Mouse (Mus musculus): Measurements from ENCODE around the gene Cdk5. TPM values are rescaled to one million over a fixed set of nuclear protein-coding genes. Genes with fewer than 3 reads are reported as not detected.

The Cdk5 gene
- total RNA-seq, 2 experiments from 2014 or later = 10.6 to 11.8 TPM

GRCm38 (mm10) chr5:24426556-24427284 is 3.4 kb upstream of the Cdk5 start:
- H3K4me3 ChIP-seq = peak overlapping the region; percentile 78
- no peak for TF ChIP-seq CTCF (IDR thresholded peaks at IDR 0.05)
- peak overlapping the region; percentile 97; the same call in 1 of the 2 replicates for H3K27ac ChIP-seq
- intact Hi-C loops (cut with DNase I) = loop anchor here (2.0 kb wide), 1 partner anchor 18 kb away; the partner anchor contains the start of gene Fastk
- DNase-seq = no peak

- intact Hi-C loops (cut with DNase I) = loop anchor here (2.0 kb wide), 1 partner anchor 19 kb away; the partner anchor contains the start of gene Fastk
- peak overlapping the region; percentile 97 for H3K27ac ChIP-seq
- DNase-seq = no peak
- TF ChIP-seq CTCF (IDR thresholded peaks at IDR 0.05) = no peak
- H3K4me3 ChIP-seq = peak overlapping the region; percentile 78
Observed at GRCm38 (mm10) chr5:24426037-24426432, 2.7 kb upstream of the Cdk5 start.

DNA sequence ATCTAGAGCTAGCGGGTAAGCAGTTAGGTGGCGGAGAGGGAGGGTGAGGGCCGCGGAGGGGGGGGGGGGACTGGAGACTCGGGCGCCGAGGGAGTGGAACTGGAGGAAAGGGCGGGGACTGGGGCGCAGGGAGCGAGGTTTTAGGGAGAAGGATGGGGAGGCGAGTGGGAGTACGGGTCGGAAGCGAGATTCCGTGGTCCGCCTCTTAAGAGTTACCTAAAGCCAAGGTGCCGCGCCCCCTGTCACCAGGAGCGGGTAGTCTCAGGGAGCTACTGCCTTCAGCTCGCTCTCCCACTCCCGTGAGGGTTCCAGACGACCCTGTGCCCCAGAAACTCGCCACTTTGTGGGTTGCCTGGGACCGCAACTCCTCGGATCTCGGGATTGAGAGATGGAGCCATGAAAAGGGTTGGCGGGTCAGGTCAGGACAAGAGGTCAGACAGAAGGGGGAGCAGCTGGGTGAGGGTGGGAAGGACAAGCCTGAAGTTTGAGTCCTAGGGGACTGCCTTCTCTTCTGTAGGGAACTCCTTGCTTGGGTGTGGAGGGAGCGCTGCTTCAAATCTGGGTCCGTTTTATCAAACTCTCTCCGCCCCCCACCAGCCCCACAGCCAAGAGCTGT is 2.2 kb upstream of the Cdk5 start:
- intact Hi-C loops (cut with DNase I) = loop anchor here (2.0 kb wide), 1 partner anchor 19 kb away; the partner anchor contains the start of gene Fastk
- peak overlapping the region; percentile 97 for H3K27ac ChIP-seq
- no peak for DNase-seq
- peak; percentile 31; the same call in 1 of the 2 replicates for TF ChIP-seq CTCF (IDR thresholded peaks at IDR 0.05)
- peak overlapping the region; percentile 78 for H3K4me3 ChIP-seq

DNA sequence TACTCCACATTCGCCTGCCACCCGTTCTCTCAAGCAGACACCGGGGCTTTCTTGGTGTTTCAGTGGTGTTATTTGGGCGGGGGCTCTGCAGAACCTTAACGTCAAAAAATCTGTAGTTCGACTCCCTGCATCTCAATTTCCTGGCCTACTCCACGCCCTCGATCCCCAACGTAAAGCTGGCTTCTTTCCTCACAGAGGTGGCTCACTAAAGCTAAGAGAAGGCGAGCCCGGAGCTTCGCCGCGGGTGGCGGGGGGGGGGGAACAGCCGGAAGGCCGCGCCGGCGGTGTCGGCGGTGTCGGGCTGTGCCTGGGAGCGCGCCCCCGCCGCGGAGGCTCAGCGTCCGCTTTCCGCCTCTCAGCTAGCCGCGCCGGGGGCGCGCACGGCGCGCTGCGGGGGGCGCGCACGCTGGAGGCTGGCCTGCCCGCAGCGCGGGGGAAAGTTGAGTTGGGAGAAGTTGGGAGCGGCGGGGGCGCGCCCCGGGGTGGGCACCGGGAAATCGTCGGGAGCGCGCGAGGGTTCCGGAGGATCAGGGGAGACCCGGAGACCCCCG is 1.6 kb upstream of the Cdk5 start:
- TF ChIP-seq CTCF (IDR thresholded peaks at IDR 0.05) = no peak
- DNase-seq = peak; percentile 94
- intact Hi-C loops (cut with DNase I) = no loop called here

DNA sequence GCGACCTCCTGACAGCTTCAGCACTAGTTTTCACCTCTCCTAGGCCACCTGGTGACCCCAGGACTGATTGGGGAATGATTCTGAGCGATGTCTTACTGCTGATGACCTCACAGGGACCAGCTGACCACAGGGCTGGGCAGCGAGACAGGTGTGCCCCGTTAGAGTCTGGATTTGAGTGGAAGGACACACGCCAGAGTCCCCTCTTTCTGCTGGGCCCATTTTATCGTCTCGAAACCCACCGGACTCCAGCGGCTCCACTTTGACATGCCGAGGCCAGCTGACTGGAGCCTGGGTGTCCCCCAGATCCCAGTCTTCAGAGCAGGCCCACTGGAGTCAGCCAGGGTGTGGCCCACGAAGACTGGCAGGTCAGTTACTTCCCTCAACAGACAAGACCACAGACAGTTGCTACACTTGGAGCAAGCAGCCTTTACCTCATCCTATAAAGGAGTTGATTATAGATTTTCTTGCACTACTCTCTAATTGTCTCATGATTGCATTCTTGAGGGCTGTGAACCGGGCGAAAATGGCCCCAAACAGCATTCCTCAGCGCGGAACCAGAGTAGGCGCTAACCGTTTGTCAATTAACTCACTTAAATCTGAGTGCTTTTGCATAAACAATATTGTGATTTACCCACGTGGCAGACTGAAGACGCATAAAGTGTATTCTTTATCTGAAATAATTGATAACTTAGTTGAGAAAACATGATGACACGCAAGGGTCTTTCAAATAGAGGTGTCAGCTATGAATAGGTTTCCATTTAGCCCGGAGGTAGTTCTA is 863 bp upstream of the Cdk5 start:
- no peak for TF ChIP-seq CTCF (IDR thresholded peaks at IDR 0.05)
- intact Hi-C loops (cut with DNase I) = no loop called here
- no peak for DNase-seq
- H3K27ac ChIP-seq = peak overlapping the region; percentile 97
- H3K4me3 ChIP-seq = peak overlapping the region; percentile 78

More for the DNA sequence above, 1.6 kb upstream of the Cdk5 start:
- Histone ChIP-seq H3K27ac (peak overlapping the region; percentile 97), H3K4me3 (peak overlapping the region; percentile 78)

DNA sequence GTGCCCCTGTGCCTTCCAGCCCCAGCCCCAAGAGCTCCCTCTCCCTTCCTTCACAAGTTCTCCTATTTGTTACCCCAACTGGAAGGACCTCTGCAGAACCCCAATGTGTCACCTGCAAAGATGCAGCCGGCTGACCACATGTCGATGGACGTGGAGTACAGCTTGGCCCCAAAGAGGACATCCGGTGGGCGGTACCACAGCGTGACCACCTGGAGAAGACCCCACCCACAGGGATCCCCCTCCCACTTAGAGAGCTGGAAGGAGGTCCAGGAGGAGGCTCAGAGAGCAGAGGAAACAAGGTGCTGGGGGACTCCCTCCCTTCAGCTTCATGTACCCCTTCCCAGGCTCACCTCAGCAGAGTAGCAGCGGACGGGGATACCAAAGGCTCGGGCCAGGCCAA is 2.9 kb downstream of the Cdk5 start:
- DNase-seq = no peak
- Histone ChIP-seq H3K27ac (no peak overlapping the region), H3K4me3 (no peak overlapping the region)
- intact Hi-C loops (cut with DNase I) = no loop called here
- no peak for TF ChIP-seq CTCF (IDR thresholded peaks at IDR 0.05)

GRCm38 (mm10) chr5:24417587-24417986 is 5.7 kb downstream of the Cdk5 start:
- TF ChIP-seq CTCF (IDR thresholded peaks at IDR 0.05) = no peak
- no peak for DNase-seq
- Histone ChIP-seq H3K4me3 (no peak overlapping the region), H3K27ac (no peak overlapping the region)
- intact Hi-C loops (cut with DNase I) = loop anchor here (5.0 kb wide), 1 partner anchor 35 kb away; the partner anchor contains the start of gene Agap3

GRCm38 (mm10) chr5:24416222-24416736 is 7.1 kb downstream of the Cdk5 start:
- DNase-seq = peak; percentile 67
- peak; percentile 84 for TF ChIP-seq CTCF (IDR thresholded peaks at IDR 0.05)
- H3K4me3 ChIP-seq = peak overlapping the region; percentile 49
- intact Hi-C loops (cut with DNase I) = loop anchor here (1.0 to 5.0 kb wide), 2 partner anchors 36 to 54 kb away; partner anchors contain the start of gene Agap3
- H3K27ac ChIP-seq = no peak overlapping the region

DNA sequence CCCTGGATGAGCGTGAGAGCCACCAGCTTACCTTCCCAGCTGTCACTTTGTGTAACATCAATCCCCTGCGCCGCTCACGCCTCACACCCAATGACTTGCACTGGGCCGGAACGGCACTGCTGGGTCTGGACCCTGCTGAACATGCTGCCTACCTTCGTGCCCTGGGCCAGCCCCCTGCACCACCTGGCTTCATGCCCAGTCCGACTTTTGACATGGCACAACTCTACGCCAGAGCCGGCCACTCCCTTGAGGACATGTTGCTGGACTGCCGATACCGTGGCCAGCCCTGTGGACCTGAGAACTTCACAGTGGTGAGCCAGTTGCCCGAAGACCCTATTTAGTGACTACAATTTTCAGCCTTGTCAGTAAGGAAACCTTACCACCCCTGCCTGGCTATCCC is 9.4 kb downstream of the Cdk5 start:
- no peak for DNase-seq
- no peak for TF ChIP-seq CTCF (IDR thresholded peaks at IDR 0.05)
- no peak overlapping the region for H3K4me3 ChIP-seq
- intact Hi-C loops (cut with DNase I) = no loop called here
- no peak overlapping the region for H3K27ac ChIP-seq

DNA sequence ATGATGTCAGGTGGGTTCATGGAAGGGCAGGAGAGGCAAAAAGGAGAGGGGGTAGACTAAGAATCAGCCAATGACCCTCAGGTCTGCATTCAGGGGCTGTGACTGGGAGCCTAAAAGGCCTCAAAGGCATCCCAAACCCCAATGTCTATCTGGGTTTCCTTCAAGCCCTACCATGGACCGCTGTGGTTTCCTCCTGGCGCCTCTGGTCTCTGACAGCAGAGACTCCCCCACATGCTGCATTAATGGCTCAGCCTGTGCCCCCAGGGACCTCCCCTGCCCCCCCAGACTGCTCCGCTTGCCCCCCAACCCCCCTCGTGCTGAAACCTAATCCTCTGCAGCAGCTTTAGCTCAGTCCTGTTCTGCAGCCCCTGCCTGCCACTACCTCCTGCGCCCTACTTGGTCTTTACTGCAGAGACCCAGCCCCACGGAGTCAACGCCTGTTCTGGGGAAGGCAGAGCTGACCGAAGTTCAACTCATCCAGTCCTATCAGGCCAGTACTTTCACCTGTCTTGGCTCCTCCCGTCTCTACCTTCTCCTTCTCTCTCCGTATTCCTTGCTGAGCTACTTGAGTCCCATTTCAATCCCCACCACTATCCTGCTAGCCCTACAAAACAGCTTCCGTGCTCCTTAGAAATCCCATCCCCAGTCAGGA is 10.2 kb downstream of the Cdk5 start, which contains the start of gene Asic3:
Gene Asic3, plus strand, starts transcription at position 351 of the 652 bp plus-strand sequence.
- no peak within 1 kb of the TSS for H3K27ac ChIP-seq
- intact Hi-C loops (cut with DNase I) = no loop called here
- DNase-seq = no peak
- no peak for TF ChIP-seq CTCF (IDR thresholded peaks at IDR 0.05)
- H3K4me3 ChIP-seq = no peak within 1 kb of the TSS

DNA sequence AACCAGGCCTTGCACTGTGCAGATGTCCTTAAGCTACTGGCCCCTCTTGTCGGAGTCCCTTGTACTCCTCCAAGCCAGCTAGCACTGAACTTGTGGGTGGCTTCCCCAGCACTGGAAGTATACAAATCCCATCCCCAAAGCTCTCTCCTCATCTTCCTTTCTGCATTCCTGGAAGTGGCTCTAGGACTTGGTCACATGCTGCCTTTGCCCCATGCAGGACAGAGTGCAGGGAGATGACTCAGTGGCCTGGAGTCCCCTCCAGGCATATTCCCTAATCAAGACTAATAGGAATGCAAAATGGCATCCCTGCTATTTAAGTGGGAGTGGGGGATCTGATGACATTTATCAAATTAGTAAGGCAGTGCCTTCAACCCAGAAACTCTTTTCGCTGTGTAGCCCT is 11.3 kb downstream of the Cdk5 start:
- no peak for TF ChIP-seq CTCF (IDR thresholded peaks at IDR 0.05)
- intact Hi-C loops (cut with DNase I) = no loop called here
- no peak overlapping the region for H3K4me3 ChIP-seq
- no peak for DNase-seq
- H3K27ac ChIP-seq = no peak overlapping the region

DNA sequence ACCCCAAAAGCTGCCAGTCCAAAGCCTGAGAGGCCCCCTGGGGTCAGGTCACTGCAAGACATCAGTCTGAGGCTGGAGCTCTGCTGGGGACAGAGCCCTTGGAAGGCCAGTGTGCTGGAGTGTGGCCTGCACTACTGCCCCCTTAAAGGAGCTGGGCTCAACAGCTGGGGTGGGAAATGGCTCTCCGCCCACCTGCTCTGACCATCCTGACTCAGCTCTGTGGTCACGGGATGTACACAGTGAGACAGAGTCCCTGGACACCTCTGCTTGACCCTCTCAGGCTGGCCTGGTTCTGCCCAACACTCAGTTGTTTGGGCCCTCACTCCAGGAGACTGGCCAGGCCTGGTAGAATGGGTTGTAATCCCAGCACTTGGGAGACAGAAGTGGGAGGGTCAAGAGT is 13.9 kb downstream of the Cdk5 start:
- intact Hi-C loops (cut with DNase I) = no loop called here
- no peak for TF ChIP-seq CTCF (IDR thresholded peaks at IDR 0.05)
- Histone ChIP-seq H3K27ac (no peak overlapping the region), H3K4me3 (no peak overlapping the region)
- DNase-seq = no peak

All from gastrocnemius, adult 2 months (tissue).